In genomic region chr16:10689748-10690318, GRCm38 (mm10) we compare ENCODE assay signal across 9 mouse cellular contexts.
A peak's percentile ranks its signal among the peaks of the same experiment; 100 is the strongest.
DNase-seq lines count a peak whose midpoint lies in the region; ATAC-seq lines count a peak whose summit lies in the region.
"Had no signal": no experiment of that assay in that cellular context is flagged by ENCODE, and none has a peak within 500 bp of the region (broad histone marks: within the 10 kb centered on the region; RNA-seq: fewer than 3 reads in every experiment).

No protein-coding gene starts in this region.

- WGBS in liver, embryonic 13.5 days (ENCODE audit: insufficient replicate concordance) = 16% methylated on average over 6 of the region's 6 CpGs
- WGBS in forebrain, embryonic 11.5 days = 81% methylated on average over 6 of the region's 6 CpGs
- 80% methylated on average over 6 of the region's 6 CpGs for WGBS in hindbrain, embryonic 10.5 days

- H3K27me3 ChIP-seq in liver, embryonic 13.5 days = no peaks in the 10 kb centered on the region
- no peaks in the 10 kb centered on the region for H3K27me3 ChIP-seq in forebrain, embryonic 11.5 days (ENCODE audit: control insufficient read depth, insufficient read depth, low read length)
- H3K27me3 ChIP-seq in hindbrain, embryonic 10.5 days (ENCODE audit: insufficient read depth, poor library complexity, severe bottlenecking) = no peaks in the 10 kb centered on the region
- H3K27me3 ChIP-seq: neural tube, embryonic 12.5 days had no signal

- no peaks in the 10 kb centered on the region for H3K9me3 ChIP-seq in liver, embryonic 13.5 days (replicated peaks)
- H3K9me3 ChIP-seq in forebrain, embryonic 11.5 days (ENCODE audit: control insufficient read depth, low read length) = no peaks in the 10 kb centered on the region
- no peaks in the 10 kb centered on the region for H3K9me3 ChIP-seq in hindbrain, embryonic 10.5 days
- H3K9me3 ChIP-seq: neural tube, embryonic 12.5 days had no signal

- H3K36me3 ChIP-seq in liver, embryonic 13.5 days = no peaks in the 10 kb centered on the region
- no peaks in the 10 kb centered on the region for H3K36me3 ChIP-seq in forebrain, embryonic 11.5 days (ENCODE audit: control insufficient read depth, insufficient read depth, low read length)
- H3K36me3 ChIP-seq in hindbrain, embryonic 10.5 days = 0 out of 2 replicates have a peak, but pooled peaks cover 5% of the 10 kb centered on the region

- no peak overlapping the region for H3K9ac ChIP-seq in liver, embryonic 13.5 days
- no peak overlapping the region for H3K9ac ChIP-seq in forebrain, embryonic 11.5 days (ENCODE audit: low read length)
- H3K9ac ChIP-seq: neural tube, embryonic 12.5 days had no signal

- H3K27ac ChIP-seq in liver, embryonic 13.5 days = peak overlapping the region; percentile 54; the same call in 1 of the 2 replicates
- H3K27ac ChIP-seq in forebrain, embryonic 11.5 days (ENCODE audit: low read depth, low read length) = no peak overlapping the region
- no peak overlapping the region for H3K27ac ChIP-seq in hindbrain, embryonic 10.5 days
- H3K27ac ChIP-seq: neural tube, embryonic 12.5 days had no signal

- peak; percentile 80 for ATAC-seq in liver, embryonic 13.5 days (ENCODE audit: low read depth)
- no peak for ATAC-seq in forebrain, embryonic 11.5 days (replicated peaks; ENCODE audit: low FRiP score)
- ATAC-seq in erythroblast, adult 5-6 weeks (replicated peaks; ENCODE audit: low FRiP score, poor library complexity, severe bottlenecking) = no peak

- intact Hi-C loops in gastrocnemius, postnatal 14 days (cut with DNase I; ENCODE audit: low total_unique reads) = no loop called here
- intact Hi-C loops in heart, postnatal 14 days (cut with DNase I) = loop anchor here (2.0 kb wide), 1 partner anchor 77 kb away; no protein-coding TSS in a partner anchor

- H3K4me3 ChIP-seq in liver, embryonic 13.5 days (replicated peaks) = no peak overlapping the region
- no peak overlapping the region for H3K4me3 ChIP-seq in forebrain, embryonic 11.5 days (ENCODE audit: low read depth, low read length)
- H3K4me3 ChIP-seq in hindbrain, embryonic 10.5 days = no peak overlapping the region
- H3K4me3 ChIP-seq: neural tube, embryonic 12.5 days had no signal

- peak; percentile 25 for DNase-seq in gastrocnemius, adult 18-20 months (ENCODE audit: low spot score)
- DNase-seq in gastrocnemius, postnatal 14 days = no peak
- DNase-seq in heart, postnatal 14 days = peak; percentile 34 to 35
- peak; percentile 3 for DNase-seq in liver, embryonic 13.5 days
- peak; percentile 71 to 88 for DNase-seq in thymus, adult 18-20 months
- no peak for DNase-seq in forebrain, embryonic 11.5 days (ENCODE audit: low spot score)
- no peak for DNase-seq in hindbrain, embryonic 10.5 days (ENCODE audit: low spot score)

- H3K4me1 ChIP-seq in liver, embryonic 13.5 days (replicated peaks) = peaks cover 21% of the 10 kb centered on the region
- H3K4me1 ChIP-seq in forebrain, embryonic 11.5 days (replicated peaks; ENCODE audit: control insufficient read depth, insufficient read depth, low read length) = no peaks in the 10 kb centered on the region
- H3K4me1 ChIP-seq in hindbrain, embryonic 10.5 days (replicated peaks) = no peaks in the 10 kb centered on the region
- H3K4me1 ChIP-seq: neural tube, embryonic 12.5 days had no signal

- H3K4me2 ChIP-seq in liver, embryonic 13.5 days = peak overlapping the region; percentile 24
- H3K4me2 ChIP-seq in forebrain, embryonic 11.5 days (ENCODE audit: low read depth, low read length, severe bottlenecking) = no peak overlapping the region
- H3K4me2 ChIP-seq: neural tube, embryonic 12.5 days had no signal

Comparison
In these comparisons a context has a peak if more than half of its experiments do, and no peak if none do; other contexts are left out.
1. DNase-seq: peak in gastrocnemius, adult 18-20 months (single experiment), heart, postnatal 14 days (2 of 2), liver, embryonic 13.5 days (single experiment) and thymus, adult 18-20 months (2 of 2); none in gastrocnemius, postnatal 14 days (single experiment), forebrain, embryonic 11.5 days (single experiment) and hindbrain, embryonic 10.5 days (single experiment).